Mouse (Mus musculus): Measurements from ENCODE around the gene Cish.

The Cish gene

GRCm38 (mm10) chr9:107296016-107296040 is at the start of gene Cish:
Gene Cish (plus strand): TSS chr9:107296026.
- no peak for DNase-seq (ENCODE audit: low spot score)

- DNase-seq (ENCODE audit: low spot score), result peak; percentile 24
These were observed 49.7 kb upstream of the Cish start for GRCm38 (mm10) chr9:107246170-107246569.

GRCm38 (mm10) chr9:107249154-107249553 is 46.7 kb upstream of the Cish start:
- DNase-seq (ENCODE audit: low spot score), result no peak

GRCm38 (mm10) chr9:107250416-107251337 is 45.1 kb upstream of the Cish start:
- no peak for DNase-seq (ENCODE audit: low spot score)

GRCm38 (mm10) chr9:107252164-107252563 is 43.7 kb upstream of the Cish start:
- DNase-seq (ENCODE audit: low spot score), result no peak

- DNase-seq (ENCODE audit: low spot score), result no peak
These were observed 41.4 kb upstream of the Cish start for GRCm38 (mm10) chr9:107254476-107254875.

- no peak for DNase-seq (ENCODE audit: low spot score)
These were observed 40.9 kb upstream of the Cish start for GRCm38 (mm10) chr9:107254925-107255324.

- peak; percentile 51 for DNase-seq (ENCODE audit: low spot score)
These were observed 40.2 kb upstream of the Cish start for GRCm38 (mm10) chr9:107255596-107255995.

GRCm38 (mm10) chr9:107259571-107259970 is 36.3 kb upstream of the Cish start:
- no peak for DNase-seq (ENCODE audit: low spot score)

GRCm38 (mm10) chr9:107260429-107260828 is 35.4 kb upstream of the Cish start:
- no peak for DNase-seq (ENCODE audit: low spot score)

GRCm38 (mm10) chr9:107260836-107261235 is 35.0 kb upstream of the Cish start:
- DNase-seq (ENCODE audit: low spot score), result no peak

- DNase-seq (ENCODE audit: low spot score), result no peak
These were observed 34.0 kb upstream of the Cish start for GRCm38 (mm10) chr9:107261792-107262191.

- DNase-seq (ENCODE audit: low spot score), result no peak
These were observed 33.5 kb upstream of the Cish start for GRCm38 (mm10) chr9:107262375-107262774.

- no peak for DNase-seq (ENCODE audit: low spot score)
These were observed 31.9 kb upstream of the Cish start for GRCm38 (mm10) chr9:107263912-107264311.

GRCm38 (mm10) chr9:107264731-107265130 is 31.1 kb upstream of the Cish start:
- no peak for DNase-seq (ENCODE audit: low spot score)

GRCm38 (mm10) chr9:107267028-107267427 is 28.8 kb upstream of the Cish start:
- no peak for DNase-seq (ENCODE audit: low spot score)

- no peak for DNase-seq (ENCODE audit: low spot score)
These were observed 28.0 kb upstream of the Cish start for GRCm38 (mm10) chr9:107267721-107268402.

- no peak for DNase-seq (ENCODE audit: low spot score)
These were observed 26.1 kb upstream of the Cish start for GRCm38 (mm10) chr9:107269772-107270171.

- no peak for DNase-seq (ENCODE audit: low spot score)
These were observed 24.5 kb upstream of the Cish start for GRCm38 (mm10) chr9:107271177-107271938.

GRCm38 (mm10) chr9:107272284-107272683 is 23.5 kb upstream of the Cish start:
- DNase-seq (ENCODE audit: low spot score), result no peak

- no peak for DNase-seq (ENCODE audit: low spot score)
These were observed 22.6 kb upstream of the Cish start for GRCm38 (mm10) chr9:107273184-107273583.

GRCm38 (mm10) chr9:107274751-107275150 is 21.1 kb upstream of the Cish start:
- no peak for DNase-seq (ENCODE audit: low spot score)

- no peak for DNase-seq (ENCODE audit: low spot score)
These were observed 20.1 kb upstream of the Cish start for GRCm38 (mm10) chr9:107275710-107276109.

Data from embryo, embryonic 10 days (tissue).